Mouse (Mus musculus): ENCODE measurements around the gene Chac2. TPM values are rescaled to one million over a fixed set of nuclear protein-coding genes. Genes with fewer than 3 reads are reported as not detected.
"Not testable (repeated sequence)": the region's sequence is repeated elsewhere in the genome, so short reads cannot be mapped to it uniquely, and the experiment has no call there.

Chac2 gene
- 10.9 and 11.2 TPM in 2 replicates for polyA plus RNA-seq (2012; rRNA removed)

DNA sequence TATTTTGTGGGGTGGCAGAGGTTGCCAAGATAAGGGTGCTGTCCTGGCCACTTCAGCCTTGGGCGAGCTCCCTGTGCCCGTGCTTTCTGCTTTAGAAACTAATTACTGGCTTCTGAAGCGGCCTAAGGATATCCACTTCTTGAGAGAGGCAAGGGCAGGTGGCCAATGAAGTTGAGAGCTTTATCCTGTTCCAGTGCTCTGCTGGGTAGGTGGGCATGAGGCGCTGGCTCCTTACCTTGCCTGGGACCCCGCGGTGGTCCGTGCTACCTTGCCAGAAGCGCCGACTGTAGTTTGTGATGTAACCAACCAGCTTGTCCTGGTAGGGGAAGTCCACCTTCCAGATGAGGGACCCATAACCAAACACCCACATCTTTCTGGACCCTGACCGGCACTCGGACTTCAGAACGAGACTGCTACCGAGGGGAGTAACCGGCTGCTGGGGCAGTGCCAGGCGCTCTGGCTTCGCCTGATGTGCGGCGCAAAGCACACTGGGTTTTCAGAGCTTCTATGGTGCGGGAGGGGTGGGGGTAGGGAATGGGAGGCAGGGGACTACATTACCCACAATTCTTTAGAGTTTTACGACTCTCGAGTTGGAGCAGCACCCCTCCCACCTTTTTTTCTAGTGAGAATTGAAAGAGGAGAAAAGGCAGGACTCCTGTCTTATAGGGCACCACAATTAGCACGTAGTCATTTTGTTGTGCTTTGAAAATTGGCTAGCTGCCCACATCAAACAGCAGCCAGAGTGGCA is at the start of gene Chac2:
Gene Chac2 (minus strand): TSS at position 474 of the 748 bp plus-strand sequence.
- H3K27ac ChIP-seq (ENCODE audit: insufficient read depth, low read length) = peak within 1 kb of the TSS; percentile 8
- DNase-seq = peak; percentile 85 to 87
- H3K27me3 ChIP-seq (ENCODE audit: control insufficient read depth, insufficient read depth, low read length) = no peaks in the 10 kb centered on the region
- H3K4me1 ChIP-seq (ENCODE audit: control insufficient read depth, insufficient read depth, low read length) = peaks cover 3% of the 10 kb centered on the region; the same call in 1 of the 2 replicates
- H3K4me3 ChIP-seq (replicated peaks; ENCODE audit: insufficient read depth, low read depth, low read length) = peak within 1 kb of the TSS; percentile 62
- under 1% methylated on average over 22 of the region's 22 CpGs for WGBS
- TF ChIP-seq POLR2A (IDR thresholded peaks at IDR 0.05; ENCODE audit: borderline replicate concordance, insufficient read depth, low read length) = peak; percentile 46; the same call in 1 of the 2 replicates
- TF ChIP-seq CTCF (IDR thresholded peaks at IDR 0.05; ENCODE audit: borderline replicate concordance, insufficient read depth, low read depth, low read length) = no peak

DNA sequence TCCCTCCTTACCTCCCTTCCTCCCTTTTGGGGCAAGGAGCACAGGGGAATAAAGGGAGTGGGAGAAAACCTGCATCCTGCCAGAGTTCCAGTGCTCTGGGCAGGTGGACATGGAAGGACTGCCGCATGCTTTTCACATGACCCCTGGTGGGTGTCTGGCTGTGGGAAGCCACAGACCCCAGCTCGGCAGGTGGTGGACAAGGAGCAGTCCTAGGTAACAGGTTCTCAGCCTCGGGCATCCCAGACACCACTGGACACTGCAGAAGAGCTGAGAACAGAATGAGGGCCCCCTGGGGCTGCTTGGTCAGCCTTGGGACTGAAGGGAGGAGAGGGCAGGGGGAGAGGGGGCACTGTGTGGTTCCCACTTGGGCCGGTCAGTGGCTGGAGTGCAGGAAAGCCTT is 48.8 kb upstream of the Chac2 start:
- Histone ChIP-seq H3K4me1 (ENCODE audit: control insufficient read depth, insufficient read depth, low read length) (no peaks in the 10 kb centered on the region), H3K27me3 (ENCODE audit: control insufficient read depth, insufficient read depth, low read length) (no peaks in the 10 kb centered on the region), H3K27ac (ENCODE audit: insufficient read depth, low read length) (no peak overlapping the region), H3K4me3 (replicated peaks; ENCODE audit: insufficient read depth, low read depth, low read length) (no peak overlapping the region)
- DNase-seq = no peak
- WGBS = 89% methylated on average over 4 of the region's 4 CpGs
- TF ChIP-seq POLR2A (IDR thresholded peaks at IDR 0.05; ENCODE audit: borderline replicate concordance, insufficient read depth, low read length) (no peak), CTCF (IDR thresholded peaks at IDR 0.05; ENCODE audit: borderline replicate concordance, insufficient read depth, low read depth, low read length) (no peak)

DNA sequence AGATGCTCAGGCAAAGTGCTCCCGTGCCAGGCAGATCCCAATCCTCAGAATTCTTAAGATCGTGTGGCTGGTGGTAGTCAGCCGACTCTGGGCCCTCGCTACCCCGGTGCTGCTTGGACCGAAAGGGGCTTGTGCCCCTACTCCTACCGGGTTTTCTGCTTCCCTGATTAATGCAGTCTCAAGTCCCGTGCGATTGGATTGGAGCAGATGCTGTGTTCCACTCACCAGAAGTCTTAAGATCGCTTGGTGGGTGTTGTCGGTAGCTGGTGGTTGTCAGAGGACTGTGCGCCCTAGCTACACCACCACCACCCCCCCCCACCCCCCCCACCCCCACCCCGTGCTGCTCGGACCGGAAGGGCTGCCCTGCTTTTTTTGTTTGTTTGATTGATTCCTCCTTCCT is 31.3 kb upstream of the Chac2 start:
- not testable (repeated sequence) for DNase-seq; H3K4me1 ChIP-seq (ENCODE audit: control insufficient read depth, insufficient read depth, low read length); H3K27me3 ChIP-seq (ENCODE audit: control insufficient read depth, insufficient read depth, low read length); H3K27ac ChIP-seq (ENCODE audit: insufficient read depth, low read length); H3K4me3 ChIP-seq (replicated peaks; ENCODE audit: insufficient read depth, low read depth, low read length)
- WGBS = 68% methylated on average over 15 of the region's 15 CpGs

DNA sequence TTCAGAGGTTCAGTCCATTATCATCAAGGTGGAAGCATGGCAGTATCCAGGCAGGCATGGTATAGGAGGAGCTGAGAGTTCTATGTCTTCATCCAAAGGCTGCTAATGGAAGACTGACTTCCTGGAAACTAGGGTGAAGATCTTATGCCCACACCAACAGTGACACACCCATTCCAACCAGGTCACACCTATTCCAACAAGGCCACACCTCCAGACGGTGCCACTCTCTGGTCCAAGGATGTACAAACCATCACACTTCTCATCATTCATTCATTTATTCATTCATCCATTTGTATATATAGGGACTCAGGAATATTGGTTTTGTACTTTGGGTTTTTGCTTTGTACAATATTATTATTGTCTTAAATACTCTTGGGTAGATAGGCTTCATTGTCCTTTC is 23.5 kb upstream of the Chac2 start:
- not testable (repeated sequence) for H3K4me3 ChIP-seq (replicated peaks; ENCODE audit: insufficient read depth, low read depth, low read length); H3K27ac ChIP-seq (ENCODE audit: insufficient read depth, low read length); H3K4me1 ChIP-seq (ENCODE audit: control insufficient read depth, insufficient read depth, low read length); H3K27me3 ChIP-seq (ENCODE audit: control insufficient read depth, insufficient read depth, low read length); DNase-seq
- WGBS = 95% methylated on average over 1 of the region's 1 CpGs

DNA sequence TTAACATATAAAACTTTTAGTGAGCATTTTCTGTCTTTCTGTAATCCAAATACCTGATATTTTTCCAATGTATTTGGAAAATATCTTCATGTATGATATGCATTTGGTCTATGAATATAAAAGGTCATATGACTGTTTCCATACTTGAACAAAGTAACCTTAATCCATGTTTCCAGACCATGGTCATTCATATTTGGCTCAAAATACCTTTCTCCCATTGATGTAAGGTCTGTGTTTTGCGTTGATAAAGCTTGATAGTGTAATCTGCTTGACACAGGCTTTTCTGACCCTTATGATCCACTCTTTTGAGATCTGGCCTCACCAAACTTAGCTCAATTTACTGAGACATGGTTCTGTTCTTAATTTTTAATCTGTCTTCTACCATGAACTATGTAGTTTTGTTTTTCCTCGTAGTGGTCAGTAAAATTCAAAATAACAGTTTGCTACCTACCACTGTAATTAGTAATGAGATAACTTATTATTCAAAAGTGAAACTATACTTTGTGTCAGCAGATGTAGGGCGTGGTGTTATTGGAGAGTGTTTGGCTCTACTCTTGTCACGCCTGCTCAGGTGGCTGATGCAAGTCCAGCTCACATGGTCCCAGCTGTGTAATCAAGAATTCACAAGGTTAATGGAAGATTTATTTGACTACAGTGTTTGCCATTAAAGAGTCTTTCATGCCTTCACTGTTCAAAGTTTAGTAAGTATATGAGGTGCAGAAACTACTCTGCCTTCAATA is 15.2 kb upstream of the Chac2 start:
- Histone ChIP-seq H3K4me3 (replicated peaks; ENCODE audit: insufficient read depth, low read depth, low read length) (no peak overlapping the region), H3K27me3 (ENCODE audit: control insufficient read depth, insufficient read depth, low read length) (no peaks in the 10 kb centered on the region), H3K4me1 (ENCODE audit: control insufficient read depth, insufficient read depth, low read length) (no peaks in the 10 kb centered on the region), H3K27ac (ENCODE audit: insufficient read depth, low read length) (no peak overlapping the region)
- no peak for DNase-seq
- 93% methylated on average over 4 of the region's 4 CpGs for WGBS
- no peak for TF ChIP-seq CTCF (IDR thresholded peaks at IDR 0.05; ENCODE audit: borderline replicate concordance, insufficient read depth, low read depth, low read length)
- TF ChIP-seq POLR2A (IDR thresholded peaks at IDR 0.05; ENCODE audit: borderline replicate concordance, insufficient read depth, low read length) = no peak

DNA sequence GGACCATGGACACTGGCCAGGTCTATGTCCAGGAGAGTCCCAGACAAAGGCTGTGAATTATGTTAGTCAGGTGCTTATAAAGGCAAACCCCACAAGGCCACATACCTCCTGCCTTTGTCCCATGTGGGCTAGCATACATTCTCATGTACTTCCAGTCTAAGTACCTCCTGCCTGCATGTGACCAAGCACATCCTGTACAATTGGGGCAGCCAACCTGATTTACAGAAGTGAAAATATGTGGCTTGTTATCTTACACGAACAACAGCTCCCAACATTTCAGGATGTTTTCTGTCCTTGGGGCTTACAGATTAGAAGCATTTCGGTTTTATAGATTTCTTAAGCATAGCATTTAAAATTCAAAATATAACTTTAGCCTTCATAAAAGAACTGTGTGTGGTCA is 13.9 kb upstream of the Chac2 start:
- Histone ChIP-seq H3K4me1 (ENCODE audit: control insufficient read depth, insufficient read depth, low read length) (no peaks in the 10 kb centered on the region), H3K27me3 (ENCODE audit: control insufficient read depth, insufficient read depth, low read length) (no peaks in the 10 kb centered on the region), H3K4me3 (replicated peaks; ENCODE audit: insufficient read depth, low read depth, low read length) (no peak overlapping the region), H3K27ac (ENCODE audit: insufficient read depth, low read length) (no peak overlapping the region)
- 92% methylated on average over 2 of the region's 2 CpGs for WGBS
- no peak for DNase-seq
- no peak for TF ChIP-seq CTCF (IDR thresholded peaks at IDR 0.05; ENCODE audit: borderline replicate concordance, insufficient read depth, low read depth, low read length)
- no peak for TF ChIP-seq POLR2A (IDR thresholded peaks at IDR 0.05; ENCODE audit: borderline replicate concordance, insufficient read depth, low read length)

DNA sequence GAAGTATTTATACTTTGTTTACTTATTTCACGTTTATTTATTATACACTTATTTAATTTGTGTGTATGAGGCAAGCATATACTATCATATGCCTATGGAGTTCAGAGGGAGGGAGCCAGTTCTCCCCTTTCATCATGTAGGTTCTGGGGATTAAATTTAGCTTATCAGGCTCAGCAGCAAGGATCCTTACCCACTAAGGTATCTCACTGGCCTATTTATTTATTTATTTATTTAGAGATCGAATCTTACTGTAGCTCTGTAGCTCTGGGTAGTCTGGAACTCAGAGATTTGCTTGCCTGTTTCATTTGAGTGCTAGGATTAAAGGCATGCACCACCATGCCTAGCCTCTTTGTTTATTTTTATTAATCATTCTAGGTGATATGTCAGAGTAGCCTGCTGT is 12.6 kb upstream of the Chac2 start:
- WGBS = 95% methylated on average over 2 of the region's 2 CpGs
- Histone ChIP-seq H3K4me1 (ENCODE audit: control insufficient read depth, insufficient read depth, low read length) (no peaks in the 10 kb centered on the region), H3K4me3 (replicated peaks; ENCODE audit: insufficient read depth, low read depth, low read length) (no peak overlapping the region), H3K27me3 (ENCODE audit: control insufficient read depth, insufficient read depth, low read length) (no peaks in the 10 kb centered on the region), H3K27ac (ENCODE audit: insufficient read depth, low read length) (no peak overlapping the region)
- TF ChIP-seq POLR2A (IDR thresholded peaks at IDR 0.05; ENCODE audit: borderline replicate concordance, insufficient read depth, low read length) = no peak
- no peak for TF ChIP-seq CTCF (IDR thresholded peaks at IDR 0.05; ENCODE audit: borderline replicate concordance, insufficient read depth, low read depth, low read length)
- DNase-seq = no peak

DNA sequence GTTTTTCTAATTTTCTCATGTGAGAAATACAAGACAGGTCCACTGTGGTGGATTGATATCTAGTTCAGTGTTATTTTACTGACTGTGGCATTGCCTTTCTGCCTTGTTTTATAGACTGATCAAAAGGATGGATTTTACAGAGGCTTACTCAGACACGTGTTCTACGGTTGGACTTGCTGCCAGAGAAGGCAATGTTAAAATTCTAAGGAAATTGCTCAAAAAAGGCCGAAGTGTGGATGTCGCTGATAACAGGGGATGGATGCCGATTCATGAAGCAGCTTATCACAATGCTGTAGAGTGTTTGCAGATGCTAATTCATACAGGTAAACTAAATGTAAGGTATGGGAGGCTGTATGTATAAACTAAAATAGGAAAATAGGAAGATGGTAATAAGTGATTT is 12.0 kb upstream of the Chac2 start:
- DNase-seq = no peak
- WGBS = 95% methylated on average over 5 of the region's 5 CpGs
- TF ChIP-seq POLR2A (IDR thresholded peaks at IDR 0.05; ENCODE audit: borderline replicate concordance, insufficient read depth, low read length) (no peak), CTCF (IDR thresholded peaks at IDR 0.05; ENCODE audit: borderline replicate concordance, insufficient read depth, low read depth, low read length) (no peak)
- Histone ChIP-seq H3K27ac (ENCODE audit: insufficient read depth, low read length) (no peak overlapping the region), H3K27me3 (ENCODE audit: control insufficient read depth, insufficient read depth, low read length) (no peaks in the 10 kb centered on the region), H3K4me3 (replicated peaks; ENCODE audit: insufficient read depth, low read depth, low read length) (no peak overlapping the region), H3K4me1 (ENCODE audit: control insufficient read depth, insufficient read depth, low read length) (no peaks in the 10 kb centered on the region)
